Mouse (Mus musculus): ENCODE results near the gene Olfr1490. TPM values are rescaled to one million over a fixed set of nuclear protein-coding genes. Genes with fewer than 3 reads are reported as not detected.
"Not testable (repeated sequence)": the region's sequence is repeated elsewhere in the genome, so short reads cannot be mapped to it uniquely, and the experiment has no call there.

The Olfr1490 gene
- not detected for total RNA-seq (2021)
- long read RNA-seq, experiment 1 = 0 reads
- long read RNA-seq, experiment 2 = 0 reads

- no peak for TF ChIP-seq CTCF (conservative IDR thresholded peaks at IDR 0.05)
- Histone ChIP-seq H3K4me3 (no peak within 1 kb of the TSS), H3K27ac (no peak within 1 kb of the TSS)
- DNase-seq (ENCODE audit: low spot score in 2 of 2) = no peak
Observed at GRCm38 (mm10) chr19:13650791-13651190, at the start of gene Olfr1490. Gene Olfr1490 (plus strand): TSS chr19:13651091.

GRCm38 (mm10) chr19:13617075-13617474 lies 33.8 kb upstream of the Olfr1490 start, which contains the start of gene Olfr1487:
Gene Olfr1487 (plus strand): TSS chr19:13617375.
- DNase-seq (ENCODE audit: low spot score in 2 of 2); H3K4me3 ChIP-seq; H3K27ac ChIP-seq: not testable (repeated sequence)

GRCm38 (mm10) chr19:13631321-13631720 lies 19.6 kb upstream of the Olfr1490 start, which contains the start of gene Olfr1489:
Gene Olfr1489 (plus strand): TSS chr19:13631621.
- TF ChIP-seq CTCF (conservative IDR thresholded peaks at IDR 0.05) = no peak
- no peak within 1 kb of the TSS for H3K27ac ChIP-seq
- no peak for DNase-seq (ENCODE audit: low spot score in 2 of 2)
- H3K4me3 ChIP-seq = no peak within 1 kb of the TSS

GRCm38 (mm10) chr19:13696968-13697367 lies 46.1 kb downstream of the Olfr1490 start, which contains the start of gene Olfr1491:
Gene Olfr1491 (plus strand): TSS chr19:13697268.
- no peak for DNase-seq (ENCODE audit: low spot score in 2 of 2)
- Histone ChIP-seq H3K27ac (no peak within 1 kb of the TSS), H3K4me3 (no peak within 1 kb of the TSS)
- no peak for TF ChIP-seq CTCF (conservative IDR thresholded peaks at IDR 0.05)

Small RNA genes within 50 kb of the gene (microRNA-seq; reads per million reads assigned to microRNA genes)
- gene Gm23931 = 0 reads per million in 2 experiments

Other genes starting within 250 kb of the Olfr1490 start
- not detected for gene Olfr1469, start 243.2 kb upstream of the Olfr1490 start, total RNA-seq (2021)
- gene Olfr1471, start 207.7 kb upstream of the Olfr1490 start, total RNA-seq (2021) = not detected
- gene Olfr1472, start 195.0 kb upstream of the Olfr1490 start, total RNA-seq (2021) = not detected
- not detected for gene Olfr1474, start 181.5 kb upstream of the Olfr1490 start, total RNA-seq (2021)
- gene Olfr1475, start 170.9 kb upstream of the Olfr1490 start, total RNA-seq (2021) = not detected
- not detected for gene Olfr1477, start 150.5 kb upstream of the Olfr1490 start, total RNA-seq (2021)
- not detected for gene Olfr1480, start 123.2 kb upstream of the Olfr1490 start, total RNA-seq (2021)
- gene Olfr1484, start 67.6 kb upstream of the Olfr1490 start, total RNA-seq (2021) = not detected
- not detected for gene Olfr1487, start 33.7 kb upstream of the Olfr1490 start, total RNA-seq (2021)
- gene Olfr1489, start 19.5 kb upstream of the Olfr1490 start, total RNA-seq (2021) = not detected
- not detected for gene Olfr1491, start 46.2 kb downstream of the Olfr1490 start, total RNA-seq (2021)
- gene Olfr1493-ps1, start 72.2 kb downstream of the Olfr1490 start, total RNA-seq (2021) = not detected
- not detected for gene Olfr1494, start 88.6 kb downstream of the Olfr1490 start, total RNA-seq (2021)
- gene Olfr1495, start 113.5 kb downstream of the Olfr1490 start, total RNA-seq (2021) = not detected
- not detected for gene Olfr1496, start 126.8 kb downstream of the Olfr1490 start, total RNA-seq (2021)
- not detected for gene Olfr1497, start 147.1 kb downstream of the Olfr1490 start, total RNA-seq (2021)
- not detected for gene Olfr1499, start 168.4 kb downstream of the Olfr1490 start, total RNA-seq (2021)
- not detected for gene Olfr1500, start 179.4 kb downstream of the Olfr1490 start, total RNA-seq (2021)
- gene Olfr1501, start 199.6 kb downstream of the Olfr1490 start, total RNA-seq (2021) = not detected
- not detected for gene Olfr1502, start 210.7 kb downstream of the Olfr1490 start, total RNA-seq (2021)
- not detected for gene Olfr1504, start 246.8 kb downstream of the Olfr1490 start, total RNA-seq (2021)